Mouse (Mus musculus): Measurements from ENCODE around the gene Dhx16. TPM values are rescaled to one million over a fixed set of nuclear protein-coding genes. Genes with fewer than 3 reads are reported as not detected.

Dhx16 gene
- polyA plus RNA-seq, 1 experiment from 2014 or later = 30.7 TPM

DNA sequence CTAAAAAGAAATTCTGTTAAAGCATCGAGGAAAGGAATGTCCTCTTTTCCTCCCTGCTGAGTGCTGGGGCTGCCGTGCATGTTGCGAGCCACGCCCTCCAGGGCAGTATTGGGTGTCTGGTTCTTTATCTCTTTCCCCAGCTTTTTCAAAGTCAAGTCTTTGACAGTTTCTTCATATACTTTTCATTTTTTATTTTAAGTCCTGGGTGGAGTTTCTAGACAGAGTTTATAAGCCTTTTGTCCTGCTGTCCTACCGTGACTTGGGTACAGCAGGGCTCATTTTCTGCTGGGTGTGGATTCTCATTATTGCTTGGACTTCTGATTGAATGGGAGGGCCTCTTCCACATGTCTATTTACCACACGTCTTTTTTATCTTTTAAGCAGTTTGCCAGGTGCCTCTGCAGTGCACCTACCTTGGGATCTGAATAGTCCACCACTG is 40.3 kb downstream of the Dhx16 start:
- WGBS = 40% methylated on average over 6 of the region's 6 CpGs
- no peaks in the 10 kb centered on the region for H3K9me3 ChIP-seq (ENCODE audit: control insufficient read depth, low read length)
- H3K36me3 ChIP-seq (ENCODE audit: control insufficient read depth, insufficient read depth, low read length) = peaks cover 18% of the 10 kb centered on the region
- DNase-seq (peak; percentile 42), ATAC-seq (ENCODE audit: low FRiP score, low TSS enrichment) (no peak)
- H3K4me1 ChIP-seq (ENCODE audit: control insufficient read depth, insufficient read depth, low read length) = peaks cover 34% of the 10 kb centered on the region
- H3K27ac ChIP-seq (replicated peaks; ENCODE audit: low read depth, low read length) = peak overlapping the region; percentile 92
- peak overlapping the region; percentile 65 for H3K4me2 ChIP-seq (ENCODE audit: low read length)
- H3K27me3 ChIP-seq (ENCODE audit: control insufficient read depth, insufficient read depth, low read length) = no peaks in the 10 kb centered on the region
- H3K9ac ChIP-seq (replicated peaks; ENCODE audit: low read length) = peak overlapping the region; percentile 59
- H3K4me3 ChIP-seq (replicated peaks; ENCODE audit: low read depth, low read length) = peak overlapping the region; percentile 79

GRCm38 (mm10) chr17:35920384-35920783 is 40.8 kb downstream of the Dhx16 start:
- DNase-seq = peak; percentile 12
- Histone ChIP-seq H3K27ac (replicated peaks; ENCODE audit: low read depth, low read length) (peak overlapping the region; percentile 92), H3K9me3 (ENCODE audit: control insufficient read depth, low read length) (no peaks in the 10 kb centered on the region), H3K4me2 (ENCODE audit: low read length) (peak overlapping the region; percentile 65), H3K4me1 (ENCODE audit: control insufficient read depth, insufficient read depth, low read length) (peaks cover 33% of the 10 kb centered on the region), H3K4me3 (replicated peaks; ENCODE audit: low read depth, low read length) (peak overlapping the region; percentile 79; the same call in 1 of the 2 replicates), H3K36me3 (ENCODE audit: control insufficient read depth, insufficient read depth, low read length) (peaks cover 23% of the 10 kb centered on the region), H3K9ac (replicated peaks; ENCODE audit: low read length) (peak overlapping the region; percentile 59), H3K27me3 (ENCODE audit: control insufficient read depth, insufficient read depth, low read length) (no peaks in the 10 kb centered on the region)
- ATAC-seq (ENCODE audit: low FRiP score, low TSS enrichment) = no peak
- 63% methylated on average over 1 of the region's 1 CpGs for whole genome bisulfite sequencing

DNA sequence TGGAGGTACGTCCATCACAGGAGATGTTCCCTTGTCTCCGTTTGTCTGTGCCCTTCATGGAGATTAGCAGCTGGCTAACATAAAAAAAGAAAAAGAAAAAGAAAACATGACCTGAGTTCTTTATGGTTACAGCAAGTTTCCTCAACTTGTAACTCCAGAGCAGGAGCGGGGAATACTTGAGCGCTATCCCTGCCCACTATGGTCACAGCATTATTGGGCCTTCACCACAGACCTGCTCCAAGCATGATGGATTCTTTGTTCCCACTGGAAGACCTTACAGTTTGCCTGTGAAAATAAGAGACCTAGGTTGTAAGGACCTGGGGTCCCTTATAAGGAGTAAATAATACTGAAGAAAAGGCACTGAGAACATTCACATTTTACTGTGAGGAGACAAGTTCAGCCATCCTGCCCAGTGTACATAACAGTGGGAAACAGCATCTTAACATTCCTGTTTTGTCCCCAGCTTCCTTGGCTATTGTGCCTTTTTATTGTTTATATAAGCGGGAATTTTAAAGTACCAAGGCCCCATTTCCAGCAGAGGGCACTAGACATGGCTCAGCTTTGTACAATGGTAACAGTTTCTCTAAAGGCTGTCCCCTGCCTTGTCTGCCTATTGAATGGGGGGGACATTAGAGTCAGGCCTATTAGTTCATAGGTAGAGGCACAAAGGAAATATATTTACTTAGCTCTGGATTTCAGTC is 41.4 kb downstream of the Dhx16 start:
- DNase-seq (peak; percentile 81), ATAC-seq (ENCODE audit: low FRiP score, low TSS enrichment) (no peak)
- Histone ChIP-seq H3K4me3 (replicated peaks; ENCODE audit: low read depth, low read length) (no peak overlapping the region), H3K27me3 (ENCODE audit: control insufficient read depth, insufficient read depth, low read length) (no peaks in the 10 kb centered on the region), H3K27ac (replicated peaks; ENCODE audit: low read depth, low read length) (peak overlapping the region; percentile 92), H3K9ac (replicated peaks; ENCODE audit: low read length) (peak overlapping the region; percentile 17; the same call in 1 of the 2 replicates), H3K9me3 (ENCODE audit: control insufficient read depth, low read length) (no peaks in the 10 kb centered on the region), H3K36me3 (ENCODE audit: control insufficient read depth, insufficient read depth, low read length) (peaks cover 29% of the 10 kb centered on the region), H3K4me2 (ENCODE audit: low read length) (peak overlapping the region; percentile 65), H3K4me1 (ENCODE audit: control insufficient read depth, insufficient read depth, low read length) (peaks cover 30% of the 10 kb centered on the region)
- WGBS = 72% methylated on average over 5 of the region's 5 CpGs

DNA sequence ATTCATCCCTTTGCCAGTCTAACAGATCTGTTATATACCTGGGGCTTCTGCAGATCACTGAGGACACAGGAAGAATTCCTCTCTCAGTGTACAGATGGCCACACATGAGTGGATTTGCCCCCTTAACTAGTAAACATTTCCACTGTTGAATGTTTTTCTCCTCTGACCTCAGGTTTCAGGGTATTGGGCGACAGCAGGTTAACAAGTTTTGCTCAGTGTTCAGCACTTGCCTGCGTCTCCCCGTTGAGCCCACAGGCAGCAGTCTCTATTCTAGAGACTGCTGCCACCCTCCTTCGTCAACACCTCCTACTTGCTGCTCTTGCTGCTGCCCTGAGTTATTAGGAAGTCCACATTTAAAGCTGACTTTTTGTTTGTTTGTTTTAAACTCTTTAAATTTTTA is 42.1 kb downstream of the Dhx16 start:
- no peak overlapping the region for H3K4me2 ChIP-seq (ENCODE audit: low read length)
- DNase-seq = no peak
- no peaks in the 10 kb centered on the region for H3K9me3 ChIP-seq (ENCODE audit: control insufficient read depth, low read length)
- no peaks in the 10 kb centered on the region for H3K27me3 ChIP-seq (ENCODE audit: control insufficient read depth, insufficient read depth, low read length)
- WGBS = 86% methylated on average over 4 of the region's 4 CpGs
- no peak overlapping the region for H3K4me3 ChIP-seq (replicated peaks; ENCODE audit: low read depth, low read length)
- no peak for ATAC-seq (ENCODE audit: low FRiP score, low TSS enrichment)
- H3K27ac ChIP-seq (replicated peaks; ENCODE audit: low read depth, low read length) = peak overlapping the region; percentile 92; the same call in 1 of the 2 replicates
- peaks cover 30% of the 10 kb centered on the region for H3K4me1 ChIP-seq (ENCODE audit: control insufficient read depth, insufficient read depth, low read length)
- no peak overlapping the region for H3K9ac ChIP-seq (replicated peaks; ENCODE audit: low read length)
- H3K36me3 ChIP-seq (ENCODE audit: control insufficient read depth, insufficient read depth, low read length) = peaks cover 36% of the 10 kb centered on the region

DNA sequence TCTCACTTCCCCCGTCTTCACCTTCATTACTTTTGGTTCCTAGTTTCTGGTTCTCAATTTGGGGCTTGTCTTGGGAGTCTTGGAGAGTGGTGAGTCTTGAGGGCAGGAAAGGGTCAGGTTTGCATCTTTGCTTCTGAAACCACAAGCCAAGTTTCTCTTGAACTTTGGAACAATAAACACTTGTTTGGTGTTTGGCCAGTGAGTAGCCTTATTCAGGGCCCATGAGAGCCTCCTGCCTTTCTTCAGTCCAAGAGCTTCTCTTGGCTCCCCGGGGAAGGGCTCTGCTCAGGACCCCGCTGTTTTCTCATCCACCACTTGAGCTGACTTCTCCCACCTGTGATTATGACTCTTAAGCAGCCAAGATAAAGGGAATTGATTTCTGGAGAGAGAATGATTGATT is 42.9 kb downstream of the Dhx16 start:
- no peaks in the 10 kb centered on the region for H3K9me3 ChIP-seq (ENCODE audit: control insufficient read depth, low read length)
- ATAC-seq (ENCODE audit: low FRiP score, low TSS enrichment) (no peak), DNase-seq (no peak)
- no peak overlapping the region for H3K4me3 ChIP-seq (replicated peaks; ENCODE audit: low read depth, low read length)
- H3K4me2 ChIP-seq (ENCODE audit: low read length) = no peak overlapping the region
- H3K27me3 ChIP-seq (ENCODE audit: control insufficient read depth, insufficient read depth, low read length) = no peaks in the 10 kb centered on the region
- 93% methylated on average over 3 of the region's 3 CpGs for WGBS
- peaks cover 42% of the 10 kb centered on the region for H3K36me3 ChIP-seq (ENCODE audit: control insufficient read depth, insufficient read depth, low read length)
- no peak overlapping the region for H3K27ac ChIP-seq (replicated peaks; ENCODE audit: low read depth, low read length)
- H3K4me1 ChIP-seq (ENCODE audit: control insufficient read depth, insufficient read depth, low read length) = peaks cover 30% of the 10 kb centered on the region
- H3K9ac ChIP-seq (replicated peaks; ENCODE audit: low read length) = no peak overlapping the region; the same call in 1 of the 2 replicates

GRCm38 (mm10) chr17:35923281-35923680 is 43.7 kb downstream of the Dhx16 start:
- no peak overlapping the region for H3K9ac ChIP-seq (replicated peaks; ENCODE audit: low read length)
- no peak overlapping the region for H3K4me3 ChIP-seq (replicated peaks; ENCODE audit: low read depth, low read length)
- no peak overlapping the region for H3K4me2 ChIP-seq (ENCODE audit: low read length)
- DNase-seq (no peak), ATAC-seq (ENCODE audit: low FRiP score, low TSS enrichment) (no peak)
- H3K27me3 ChIP-seq (ENCODE audit: control insufficient read depth, insufficient read depth, low read length) = no peaks in the 10 kb centered on the region
- no peaks in the 10 kb centered on the region for H3K9me3 ChIP-seq (ENCODE audit: control insufficient read depth, low read length)
- H3K4me1 ChIP-seq (ENCODE audit: control insufficient read depth, insufficient read depth, low read length) = peaks cover 30% of the 10 kb centered on the region
- peaks cover 49% of the 10 kb centered on the region for H3K36me3 ChIP-seq (ENCODE audit: control insufficient read depth, insufficient read depth, low read length)
- no peak overlapping the region for H3K27ac ChIP-seq (replicated peaks; ENCODE audit: low read depth, low read length)
- WGBS = 93% methylated on average over 4 of the region's 4 CpGs

DNA sequence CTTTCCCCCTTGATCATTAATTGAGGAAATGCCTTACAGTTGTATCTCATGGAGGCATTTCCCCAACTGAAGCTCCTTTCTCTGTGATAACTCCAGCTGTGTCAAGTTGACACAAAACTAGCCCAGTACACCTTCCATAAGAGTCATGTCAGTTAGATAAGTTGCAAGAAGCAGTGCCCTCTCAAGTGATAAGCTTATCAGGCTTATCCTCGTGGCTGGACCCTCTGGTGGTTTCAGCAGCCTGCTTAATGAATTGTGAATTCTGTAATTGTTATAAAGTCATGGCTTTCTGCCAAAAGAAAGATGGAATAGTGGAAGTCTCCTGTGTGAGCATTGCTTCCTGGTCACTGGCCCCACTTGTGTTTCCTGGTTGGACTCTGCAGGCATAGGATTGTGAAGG is 47.9 kb downstream of the Dhx16 start:
- no peaks in the 10 kb centered on the region for H3K27me3 ChIP-seq (ENCODE audit: control insufficient read depth, insufficient read depth, low read length)
- H3K9ac ChIP-seq (replicated peaks; ENCODE audit: low read length) = no peak overlapping the region
- no peaks in the 10 kb centered on the region for H3K9me3 ChIP-seq (ENCODE audit: control insufficient read depth, low read length)
- H3K4me2 ChIP-seq (ENCODE audit: low read length) = no peak overlapping the region
- WGBS = 74% methylated on average over 1 of the region's 1 CpGs
- no peak overlapping the region for H3K4me3 ChIP-seq (replicated peaks; ENCODE audit: low read depth, low read length)
- H3K4me1 ChIP-seq (ENCODE audit: control insufficient read depth, insufficient read depth, low read length) = no peaks in the 10 kb centered on the region
- ATAC-seq (ENCODE audit: low FRiP score, low TSS enrichment) (no peak), DNase-seq (no peak)
- peaks cover 81% of the 10 kb centered on the region for H3K36me3 ChIP-seq (ENCODE audit: control insufficient read depth, insufficient read depth, low read length)
- H3K27ac ChIP-seq (replicated peaks; ENCODE audit: low read depth, low read length) = no peak overlapping the region

DNA sequence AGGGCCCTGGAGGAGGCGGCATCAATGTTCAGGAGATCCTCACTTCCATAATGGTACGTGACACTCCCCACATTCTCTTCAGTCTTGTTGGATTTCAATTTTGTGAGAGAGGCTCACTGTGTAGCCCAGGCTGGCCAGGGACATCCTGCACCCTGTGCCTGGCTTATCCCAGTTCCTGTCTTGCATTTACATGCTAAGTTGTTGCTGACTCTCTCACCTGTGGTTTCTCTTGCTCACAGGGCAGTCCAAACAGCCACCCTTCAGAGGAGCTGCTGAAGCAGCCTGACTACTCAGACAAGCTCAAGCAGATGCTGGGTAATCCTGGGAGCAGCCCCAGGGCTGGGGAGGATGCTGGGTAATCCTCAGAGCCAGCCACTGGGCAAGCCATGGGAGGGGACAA is 49.9 kb downstream of the Dhx16 start:
- Histone ChIP-seq H3K27ac (replicated peaks; ENCODE audit: low read depth, low read length) (no peak overlapping the region), H3K4me1 (ENCODE audit: control insufficient read depth, insufficient read depth, low read length) (no peaks in the 10 kb centered on the region), H3K4me2 (ENCODE audit: low read length) (no peak overlapping the region), H3K4me3 (replicated peaks; ENCODE audit: low read depth, low read length) (no peak overlapping the region), H3K9me3 (ENCODE audit: control insufficient read depth, low read length) (no peaks in the 10 kb centered on the region), H3K36me3 (ENCODE audit: control insufficient read depth, insufficient read depth, low read length) (peaks cover 69% of the 10 kb centered on the region), H3K27me3 (ENCODE audit: control insufficient read depth, insufficient read depth, low read length) (no peaks in the 10 kb centered on the region), H3K9ac (replicated peaks; ENCODE audit: low read length) (no peak overlapping the region)
- ATAC-seq (ENCODE audit: low FRiP score, low TSS enrichment) (no peak), DNase-seq (no peak)
- 93% methylated on average over 2 of the region's 2 CpGs for WGBS

- DNase-seq = no peak
- Histone ChIP-seq H3K27ac (replicated peaks; ENCODE audit: low read depth, low read length) (no peak overlapping the region), H3K9me3 (ENCODE audit: control insufficient read depth, low read length) (no peaks in the 10 kb centered on the region), H3K4me1 (ENCODE audit: control insufficient read depth, insufficient read depth, low read length) (no peaks in the 10 kb centered on the region), H3K27me3 (ENCODE audit: control insufficient read depth, insufficient read depth, low read length) (no peaks in the 10 kb centered on the region), H3K36me3 (ENCODE audit: control insufficient read depth, insufficient read depth, low read length) (peaks cover 58% of the 10 kb centered on the region), H3K4me2 (ENCODE audit: low read length) (no peak overlapping the region), H3K9ac (replicated peaks; ENCODE audit: low read length) (no peak overlapping the region), H3K4me3 (replicated peaks; ENCODE audit: low read depth, low read length) (no peak overlapping the region)
- ATAC-seq (ENCODE audit: low FRiP score, low TSS enrichment) = no peak
- WGBS = 96% methylated on average over 12 of the region's 12 CpGs
Measured at GRCm38 (mm10) chr17:35930627-35931026, 51.0 kb downstream of the Dhx16 start.
